In genomic region chr9:110533645-110534044, GRCm38 (mm10) we compare ENCODE assay signal across 7 mouse cellular contexts. TPM values are rescaled to one million over a fixed set of nuclear protein-coding genes. Genes with fewer than 3 reads are reported as not detected.
A peak's percentile ranks its signal among the peaks of the same experiment; 100 is the strongest.
DNase-seq lines count a peak whose midpoint lies in the region; ATAC-seq lines count a peak whose summit lies in the region.

No protein-coding gene starts in this region.

- peak overlapping the region; percentile 96 for H3K4me3 ChIP-seq in neural tube, embryonic 11.5 days (ENCODE audit: low read depth, low read length)
- peak overlapping the region; percentile 98 for H3K4me3 ChIP-seq in embryonic facial prominence, embryonic 13.5 days
- H3K4me3 ChIP-seq in limb, embryonic 10.5 days = peak overlapping the region; percentile 99
- H3K4me3 ChIP-seq in stomach, embryonic 15.5 days (replicated peaks) = peak overlapping the region; percentile 98

- no peak overlapping the region for H3K27ac ChIP-seq in neural tube, embryonic 11.5 days (ENCODE audit: low read depth, low read length)
- H3K27ac ChIP-seq in embryonic facial prominence, embryonic 13.5 days = no peak overlapping the region
- H3K27ac ChIP-seq in limb, embryonic 10.5 days = peak overlapping the region; percentile 100
- no peak overlapping the region for H3K27ac ChIP-seq in stomach, embryonic 15.5 days

- no peaks in the 10 kb centered on the region for H3K9me3 ChIP-seq in neural tube, embryonic 11.5 days (ENCODE audit: control insufficient read depth, low read length)
- no peaks in the 10 kb centered on the region for H3K9me3 ChIP-seq in embryonic facial prominence, embryonic 13.5 days
- H3K9me3 ChIP-seq in limb, embryonic 10.5 days (replicated peaks) = no peaks in the 10 kb centered on the region
- H3K9me3 ChIP-seq in stomach, embryonic 15.5 days = no peaks in the 10 kb centered on the region

- 0 out of 2 replicates have a peak overlapping the region, but pooled peaks have one; percentile 1 for H3K9ac ChIP-seq in neural tube, embryonic 11.5 days (ENCODE audit: low read length)
- H3K9ac ChIP-seq in embryonic facial prominence, embryonic 13.5 days = peak overlapping the region; percentile 100
- H3K9ac ChIP-seq in stomach, embryonic 15.5 days = peak overlapping the region; percentile 96

- H3K4me1 ChIP-seq in neural tube, embryonic 11.5 days (ENCODE audit: control insufficient read depth, insufficient read depth, low read length) = peaks cover 9% of the 10 kb centered on the region; the same call in 1 of the 2 replicates
- H3K4me1 ChIP-seq in embryonic facial prominence, embryonic 13.5 days = peaks cover 25% of the 10 kb centered on the region
- H3K4me1 ChIP-seq in limb, embryonic 10.5 days = peaks cover 25% of the 10 kb centered on the region
- H3K4me1 ChIP-seq in stomach, embryonic 15.5 days = peaks cover 22% of the 10 kb centered on the region

- DNase-seq in neural tube, embryonic 11.5 days (ENCODE audit: low spot score) = no peak
- DNase-seq in neural tube, embryonic 10.5 days (ENCODE audit: extremely low spot score, low spot score) = no peak
- DNase-seq in limb, embryonic 10.5 days (ENCODE audit: low spot score) = peak; percentile 33
- no peak for DNase-seq in cerebellum, postnatal 14 days

- H3K27me3 ChIP-seq in neural tube, embryonic 11.5 days (ENCODE audit: control insufficient read depth, insufficient read depth, low read length) = no peaks in the 10 kb centered on the region
- no peaks in the 10 kb centered on the region for H3K27me3 ChIP-seq in embryonic facial prominence, embryonic 13.5 days
- no peaks in the 10 kb centered on the region for H3K27me3 ChIP-seq in limb, embryonic 10.5 days (ENCODE audit: low read depth, poor library complexity, severe bottlenecking)
- no peaks in the 10 kb centered on the region for H3K27me3 ChIP-seq in stomach, embryonic 15.5 days (replicated peaks)

- H3K36me3 ChIP-seq in neural tube, embryonic 11.5 days (ENCODE audit: control insufficient read depth, insufficient read depth, low read length) = no peaks in the 10 kb centered on the region
- H3K36me3 ChIP-seq in embryonic facial prominence, embryonic 13.5 days = peaks cover 3% of the 10 kb centered on the region; the same call in 1 of the 2 replicates
- peaks cover 37% of the 10 kb centered on the region for H3K36me3 ChIP-seq in limb, embryonic 10.5 days
- no peaks in the 10 kb centered on the region for H3K36me3 ChIP-seq in stomach, embryonic 15.5 days

- peak overlapping the region; percentile 54 for H3K4me2 ChIP-seq in neural tube, embryonic 11.5 days (ENCODE audit: low read depth)
- peak overlapping the region; percentile 72 for H3K4me2 ChIP-seq in embryonic facial prominence, embryonic 13.5 days
- peak overlapping the region; percentile 52 for H3K4me2 ChIP-seq in stomach, embryonic 15.5 days

- 48% methylated on average over 5 of the region's 5 CpGs for WGBS in neural tube, embryonic 11.5 days
- WGBS in embryonic facial prominence, embryonic 13.5 days = 35% methylated on average over 5 of the region's 5 CpGs
- 46% methylated on average over 5 of the region's 5 CpGs for WGBS in limb, embryonic 10.5 days
- WGBS in stomach, embryonic 15.5 days = 22% methylated on average over 5 of the region's 5 CpGs

- no peak for ATAC-seq in neural tube, embryonic 11.5 days (ENCODE audit: insufficient read depth, low FRiP score, low TSS enrichment)
- ATAC-seq in embryonic facial prominence, embryonic 13.5 days (ENCODE audit: insufficient number of reproducible peaks, insufficient read depth, low FRiP score, low TSS enrichment, low read depth) = no peak
- ATAC-seq in stomach, embryonic 15.5 days (ENCODE audit: insufficient read depth, low FRiP score, low read depth) = no peak
- ATAC-seq in activated CD4-positive, CD25-positive, alpha-beta regulatory T cell, adult 4 months = no peak

RNA-seq across cellular contexts. Expression of gene Setd2, which starts 1.2 kb away (rescaled TPM):
- polyA plus RNA-seq in neural tube, embryonic 11.5 days (2014; fragmentation: Nextera tagmentation; extraction: Ambion mirVana) = 45.0 and 50.6 TPM in 2 replicates
- polyA plus RNA-seq in embryonic facial prominence, embryonic 13.5 days (2015; fragmentation: Nextera tagmentation; extraction: Ambion mirVana) = 42.2 and 54.9 TPM in 2 replicates
- 36.4 and 42.5 TPM in 2 replicates for polyA plus RNA-seq in limb, embryonic 10.5 days (2016; fragmentation: Nextera tagmentation; extraction: Ambion mirVana)
- 31.1 and 31.9 TPM in 2 replicates for polyA plus RNA-seq in stomach, embryonic 15.5 days (2015; fragmentation: Nextera tagmentation; extraction: Ambion mirVana)
- polyA plus RNA-seq in activated CD4-positive, CD25-positive, alpha-beta regulatory T cell, adult 4 months (2017; shearing (Covaris generic)) = 10 to 100 TPM; 45.4 to 50.4 TPM

RNA-seq across cellular contexts. Expression of gene Kif9, which starts 56.9 kb away (rescaled TPM):
- polyA plus RNA-seq in neural tube, embryonic 11.5 days (2014; fragmentation: Nextera tagmentation; extraction: Ambion mirVana) = 0.89 and 1.3 TPM in 2 replicates
- 0.86 and 1.4 TPM in 2 replicates for polyA plus RNA-seq in embryonic facial prominence, embryonic 13.5 days (2015; fragmentation: Nextera tagmentation; extraction: Ambion mirVana)
- polyA plus RNA-seq in limb, embryonic 10.5 days (2016; fragmentation: Nextera tagmentation; extraction: Ambion mirVana) = 0.74 and 0.75 TPM in 2 replicates
- polyA plus RNA-seq in stomach, embryonic 15.5 days (2015; fragmentation: Nextera tagmentation; extraction: Ambion mirVana) = 0.95 and 1.1 TPM in 2 replicates
- under 1 TPM; 0.38 to 0.46 TPM for polyA plus RNA-seq in activated CD4-positive, CD25-positive, alpha-beta regulatory T cell, adult 4 months (2017; shearing (Covaris generic))

RNA-seq across cellular contexts. Expression of gene Klhl18, which starts 57.2 kb away (rescaled TPM):
- polyA plus RNA-seq in neural tube, embryonic 11.5 days (2014; fragmentation: Nextera tagmentation; extraction: Ambion mirVana) = 11.0 and 11.1 TPM in 2 replicates
- 9.3 and 9.8 TPM in 2 replicates for polyA plus RNA-seq in embryonic facial prominence, embryonic 13.5 days (2015; fragmentation: Nextera tagmentation; extraction: Ambion mirVana)
- polyA plus RNA-seq in limb, embryonic 10.5 days (2016; fragmentation: Nextera tagmentation; extraction: Ambion mirVana) = 8.5 and 10.3 TPM in 2 replicates
- polyA plus RNA-seq in stomach, embryonic 15.5 days (2015; fragmentation: Nextera tagmentation; extraction: Ambion mirVana) = 7.4 and 7.7 TPM in 2 replicates
- polyA plus RNA-seq in activated CD4-positive, CD25-positive, alpha-beta regulatory T cell, adult 4 months (2017; shearing (Covaris generic)) = 10 to 100 TPM in 1 of 2 experiments, 1 to 10 TPM in 1; 9.3 to 11.2 TPM

Comparison
In these comparisons a context has a peak if more than half of its experiments do, and no peak if none do; other contexts are left out.
1. H3K9ac ChIP-seq: peak in every context shown above with its lines; median percentile 100 in embryonic facial prominence, embryonic 13.5 days; 96 in stomach, embryonic 15.5 days; 1 in neural tube, embryonic 11.5 days.